Mouse (Mus musculus): ENCODE results near the gene Klhl32. TPM values are rescaled to one million over a fixed set of nuclear protein-coding genes. Genes with fewer than 3 reads are reported as not detected.
"Not testable (repeated sequence)": the region's sequence is repeated elsewhere in the genome, so short reads cannot be mapped to it uniquely, and the experiment has no call there.

Klhl32 gene
- polyA plus RNA-seq (2012; rRNA removed) = 6.1 and 8.8 TPM in 2 replicates

- TF ChIP-seq CTCF (IDR thresholded peaks at IDR 0.05; ENCODE audit: borderline replicate concordance, extremely low read depth, insufficient read depth, insufficient read length) (no peak), POLR2A (IDR thresholded peaks at IDR 0.05; ENCODE audit: borderline replicate concordance, extremely low read depth, insufficient read depth, insufficient read length, poor library complexity, severe bottlenecking) (peak; percentile 55)
- peak; percentile 96 for DNase-seq (ENCODE audit: low read depth)
Observed at GRCm38 (mm10) chr4:24850401-24851325, at the start of gene Klhl32. Klhl32 (minus strand) TSS chr4:24851124.

- TF ChIP-seq POLR2A (IDR thresholded peaks at IDR 0.05; ENCODE audit: borderline replicate concordance, extremely low read depth, insufficient read depth, insufficient read length, poor library complexity, severe bottlenecking) (no peak), CTCF (IDR thresholded peaks at IDR 0.05; ENCODE audit: borderline replicate concordance, extremely low read depth, insufficient read depth, insufficient read length) (no peak)
- peak; percentile 6 for DNase-seq (ENCODE audit: low read depth)
Observed at GRCm38 (mm10) chr4:24899146-24899545, 48.2 kb upstream of the Klhl32 start.

GRCm38 (mm10) chr4:24898636-24899035 lies 47.7 kb upstream of the Klhl32 start:
- peak; percentile 22 for DNase-seq (ENCODE audit: low read depth)

GRCm38 (mm10) chr4:24897851-24898515 lies 47.1 kb upstream of the Klhl32 start, which contains the start of gene Ndufaf4:
Ndufaf4 (plus strand) TSS chr4:24898083.
- peak; percentile 97 for DNase-seq (ENCODE audit: low read depth)
- peak; percentile 45; the same call in 1 of the 2 replicates for TF ChIP-seq POLR2A (IDR thresholded peaks at IDR 0.05; ENCODE audit: borderline replicate concordance, extremely low read depth, insufficient read depth, insufficient read length, poor library complexity, severe bottlenecking)
- peak; percentile 94 for TF ChIP-seq CTCF (IDR thresholded peaks at IDR 0.05; ENCODE audit: borderline replicate concordance, extremely low read depth, insufficient read depth, insufficient read length)

More at GRCm38 (mm10) chr4:24898636-24899035, 47.7 kb upstream of the Klhl32 start:
- TF ChIP-seq CTCF (IDR thresholded peaks at IDR 0.05; ENCODE audit: borderline replicate concordance, extremely low read depth, insufficient read depth, insufficient read length) (no peak), POLR2A (IDR thresholded peaks at IDR 0.05; ENCODE audit: borderline replicate concordance, extremely low read depth, insufficient read depth, insufficient read length, poor library complexity, severe bottlenecking) (no peak)

GRCm38 (mm10) chr4:24897351-24897750 lies 46.4 kb upstream of the Klhl32 start:
- TF ChIP-seq POLR2A (IDR thresholded peaks at IDR 0.05; ENCODE audit: borderline replicate concordance, extremely low read depth, insufficient read depth, insufficient read length, poor library complexity, severe bottlenecking) (no peak), CTCF (IDR thresholded peaks at IDR 0.05; ENCODE audit: borderline replicate concordance, extremely low read depth, insufficient read depth, insufficient read length) (no peak)
- no peak for DNase-seq (ENCODE audit: low read depth)

- DNase-seq (ENCODE audit: low read depth) = peak; percentile 89
Observed at GRCm38 (mm10) chr4:24896829-24897228, 45.9 kb upstream of the Klhl32 start.

GRCm38 (mm10) chr4:24894625-24895024 lies 43.7 kb upstream of the Klhl32 start:
- TF ChIP-seq CTCF (IDR thresholded peaks at IDR 0.05; ENCODE audit: borderline replicate concordance, extremely low read depth, insufficient read depth, insufficient read length) = no peak
- no peak for TF ChIP-seq POLR2A (IDR thresholded peaks at IDR 0.05; ENCODE audit: borderline replicate concordance, extremely low read depth, insufficient read depth, insufficient read length, poor library complexity, severe bottlenecking)
- DNase-seq (ENCODE audit: low read depth) = no peak

More at GRCm38 (mm10) chr4:24896829-24897228, 45.9 kb upstream of the Klhl32 start:
- TF ChIP-seq CTCF (IDR thresholded peaks at IDR 0.05; ENCODE audit: borderline replicate concordance, extremely low read depth, insufficient read depth, insufficient read length) (peak; percentile 35; the same call in 1 of the 2 replicates), POLR2A (IDR thresholded peaks at IDR 0.05; ENCODE audit: borderline replicate concordance, extremely low read depth, insufficient read depth, insufficient read length, poor library complexity, severe bottlenecking) (no peak)

- DNase-seq (ENCODE audit: low read depth) = not testable (repeated sequence)
Observed at GRCm38 (mm10) chr4:24892293-24892692, 41.4 kb upstream of the Klhl32 start.

GRCm38 (mm10) chr4:24889386-24889785 lies 38.5 kb upstream of the Klhl32 start:
- DNase-seq (ENCODE audit: low read depth) = not testable (repeated sequence)

GRCm38 (mm10) chr4:24869230-24869629 lies 18.3 kb upstream of the Klhl32 start:
- no peak for DNase-seq (ENCODE audit: low read depth)
- TF ChIP-seq POLR2A (IDR thresholded peaks at IDR 0.05; ENCODE audit: borderline replicate concordance, extremely low read depth, insufficient read depth, insufficient read length, poor library complexity, severe bottlenecking) (no peak), CTCF (IDR thresholded peaks at IDR 0.05; ENCODE audit: borderline replicate concordance, extremely low read depth, insufficient read depth, insufficient read length) (no peak)

- no peak for DNase-seq (ENCODE audit: low read depth)
- TF ChIP-seq CTCF (IDR thresholded peaks at IDR 0.05; ENCODE audit: borderline replicate concordance, extremely low read depth, insufficient read depth, insufficient read length) = no peak
- TF ChIP-seq POLR2A (IDR thresholded peaks at IDR 0.05; ENCODE audit: borderline replicate concordance, extremely low read depth, insufficient read depth, insufficient read length, poor library complexity, severe bottlenecking) = no peak
Observed at GRCm38 (mm10) chr4:24865691-24866090, 14.8 kb upstream of the Klhl32 start.

GRCm38 (mm10) chr4:24847406-24847805 lies 3.5 kb downstream of the Klhl32 start:
- peak; percentile 78 for DNase-seq (ENCODE audit: low read depth)
- TF ChIP-seq CTCF (IDR thresholded peaks at IDR 0.05; ENCODE audit: borderline replicate concordance, extremely low read depth, insufficient read depth, insufficient read length) (no peak), POLR2A (IDR thresholded peaks at IDR 0.05; ENCODE audit: borderline replicate concordance, extremely low read depth, insufficient read depth, insufficient read length, poor library complexity, severe bottlenecking) (no peak)

Data from brain, embryonic 14.5 days (tissue).